Mouse (Mus musculus) midbrain, embryonic 15.5 days (tissue): Measurements from ENCODE around the gene Lrrc4c. TPM values are rescaled to one million over a fixed set of nuclear protein-coding genes. Genes with fewer than 3 reads are reported as not detected.

ENCODE experiments used
- ATAC-seq: fragments of 200-750 bp; cut with Nextera tagmentation; replicated peaks from 2 replicates; pipeline ENCODE4 v1.8.0; 2017; ENCODE audit warnings: moderate TSS enrichment
- H3K27ac ChIP-seq: fragments of 300-500 bp; sonication (generic); 2 replicates; pipeline ENCODE4 v1.5.1; 2015; ENCODE audit warnings: mild to moderate bottlenecking, inconsistent platforms
- H3K27me3 ChIP-seq: fragments of 300-500 bp; sonication (generic); replicated peaks from 2 replicates; pipeline ENCODE4 v1.6.1; 2015; ENCODE audit warnings: inconsistent platforms
- H3K36me3 ChIP-seq: fragments of 300-500 bp; sonication (generic); replicated peaks from 2 replicates; pipeline ENCODE4 v1.6.1; 2015; ENCODE audit warnings: inconsistent platforms
- H3K4me1 ChIP-seq: fragments of 300-500 bp; sonication (generic); 2 replicates; pipeline ENCODE4 v1.6.1; 2015; ENCODE audit warnings: inconsistent platforms
- H3K4me2 ChIP-seq: fragments of 300-500 bp; sonication (generic); 2 replicates; pipeline ENCODE4 v1.6.1; 2015; ENCODE audit warnings: inconsistent platforms, mild to moderate bottlenecking, moderate library complexity
- H3K4me3 ChIP-seq: fragments of 300-500 bp; sonication (generic); 2 replicates; pipeline ENCODE4 v1.5.1; 2015; ENCODE audit warnings: mild to moderate bottlenecking, inconsistent platforms
- H3K9ac ChIP-seq: fragments of 300-500 bp; sonication (generic); 2 replicates; pipeline ENCODE4 v1.6.1; 2015; ENCODE audit warnings: mild to moderate bottlenecking, inconsistent platforms
- H3K9me3 ChIP-seq: fragments of 300-500 bp; sonication (generic); 2 replicates; pipeline ENCODE4 v1.6.1; 2016; ENCODE audit warnings: inconsistent platforms
- WGBS: fragments of 180-500 bp; shearing (Covaris S2); methylation state at CpG from one replicate; pipeline ENCODE4 v1.1.7; 2015; ENCODE audit warnings: mixed read lengths; 5-methylcytosine and 5-hydroxymethylcytosine counted together
- microRNA-seq: library from miRNA; unstranded; fragments of <30 nt; microRNA quantifications from one replicate; pipeline ENCODE4, GENCODE M21; 2016
- polyA plus RNA-seq: library from polyadenylated mRNA; unstranded; fragments of >200 nt; fragmentation: Nextera tagmentation; extraction: Ambion mirVana; gene quantifications from 2 replicates; pipeline ENCODE4 v1.2.1, GENCODE M21; 2015

Lrrc4c gene
- polyA plus RNA-seq, 1 experiment from 2014 or later: 37.7 TPM

DNA sequence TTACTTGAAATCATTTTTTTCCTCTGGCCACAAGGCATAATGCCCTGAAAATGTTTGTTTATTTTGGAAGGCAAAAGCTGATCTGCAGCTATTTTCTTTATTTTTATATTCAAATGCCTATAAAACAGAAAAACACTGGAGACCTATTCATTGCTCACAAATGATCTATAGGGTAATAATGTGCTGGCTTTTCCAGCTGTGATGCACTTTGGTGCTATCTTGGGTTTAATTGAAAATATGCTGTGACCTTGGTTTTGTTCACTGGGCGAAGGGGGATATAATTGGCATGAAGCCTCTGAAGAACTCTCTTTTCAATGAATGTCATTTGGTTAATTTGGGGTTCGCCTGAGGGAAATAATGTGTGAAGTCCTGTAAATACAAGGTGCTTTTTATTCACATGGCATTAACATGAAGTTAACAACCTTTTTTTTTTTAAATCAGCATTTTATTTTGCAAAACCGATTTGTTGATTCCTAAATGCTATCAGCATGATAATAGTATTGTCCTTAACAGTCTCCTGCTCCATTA, 1286.8 kb downstream of the Lrrc4c start:
- 17% methylated on average over 3 of the region's 3 CpGs for WGBS
- ATAC-seq: no peak

DNA sequence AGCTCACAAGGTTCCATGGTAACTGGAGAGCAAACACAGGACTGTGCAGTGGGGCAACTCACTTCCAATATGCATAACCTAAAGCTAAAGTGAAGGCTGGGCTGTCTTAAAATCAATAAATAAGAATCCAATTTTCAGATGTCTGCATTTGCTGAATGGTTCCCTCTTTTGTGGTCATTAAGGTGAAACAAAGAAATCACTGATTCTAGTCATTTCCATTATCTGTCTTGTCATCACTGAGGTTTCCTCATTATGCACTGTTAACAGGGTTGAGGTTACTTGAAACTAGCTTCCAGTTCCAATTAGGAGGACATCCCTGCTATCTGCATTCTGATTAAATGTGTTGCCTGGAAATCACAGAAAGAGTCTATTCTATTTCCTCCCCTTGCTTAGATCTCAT, 1291.5 kb downstream of the Lrrc4c start:
- H3K4me1 ChIP-seq: peaks cover 11% of the 10 kb centered on the region
- H3K9me3 ChIP-seq: no peaks in the 10 kb centered on the region
- H3K27me3 ChIP-seq: no peaks in the 10 kb centered on the region
- no peak overlapping the region for H3K27ac ChIP-seq
- H3K36me3 ChIP-seq: no peaks in the 10 kb centered on the region
- no peak overlapping the region for H3K4me2 ChIP-seq
- no peak for ATAC-seq
- no peak overlapping the region for H3K9ac ChIP-seq
- H3K4me3 ChIP-seq: no peak overlapping the region

More for the DNA sequence above, 1286.8 kb downstream of the Lrrc4c start:
- H3K27me3 ChIP-seq: no peaks in the 10 kb centered on the region
- H3K27ac ChIP-seq: no peak overlapping the region
- H3K9me3 ChIP-seq: no peaks in the 10 kb centered on the region
- H3K4me2 ChIP-seq: no peak overlapping the region
- H3K9ac ChIP-seq: no peak overlapping the region
- H3K4me3 ChIP-seq: no peak overlapping the region
- peaks cover 13% of the 10 kb centered on the region for H3K4me1 ChIP-seq
- H3K36me3 ChIP-seq: no peaks in the 10 kb centered on the region

- Histone ChIP-seq H3K27me3 (no peaks in the 10 kb centered on the region), H3K4me1 (no peaks in the 10 kb centered on the region), H3K4me2 (no peak overlapping the region), H3K4me3 (no peak overlapping the region), H3K27ac (no peak overlapping the region), H3K9me3 (no peaks in the 10 kb centered on the region), H3K9ac (no peak overlapping the region), H3K36me3 (no peaks in the 10 kb centered on the region)
- no peak for ATAC-seq
- 86% methylated on average over 2 of the region's 2 CpGs for WGBS
Observed at GRCm38 (mm10) chr2:97610566-97610965, 1292.6 kb downstream of the Lrrc4c start.

DNA sequence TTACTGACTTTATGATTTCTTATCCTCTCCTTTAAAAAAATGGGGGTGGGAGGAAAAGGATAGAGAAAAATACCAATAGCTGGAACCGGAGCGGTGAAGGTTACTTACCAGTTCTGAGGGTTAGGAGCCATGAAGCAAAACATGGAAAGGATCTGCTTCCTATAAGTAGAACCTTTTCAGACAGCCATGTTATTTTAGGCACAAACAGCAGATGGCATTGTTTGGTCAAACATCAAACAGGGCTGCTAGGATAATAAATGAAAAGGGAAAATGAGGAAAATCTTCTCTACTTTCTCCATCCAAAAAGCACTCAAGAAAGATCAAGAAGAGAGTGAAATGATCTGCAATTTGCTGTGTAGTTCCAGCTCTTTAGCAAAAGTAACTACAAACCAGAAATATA, 1296.8 kb downstream of the Lrrc4c start:
- Histone ChIP-seq H3K4me1 (no peaks in the 10 kb centered on the region), H3K27ac (no peak overlapping the region), H3K27me3 (no peaks in the 10 kb centered on the region), H3K9me3 (no peaks in the 10 kb centered on the region), H3K9ac (no peak overlapping the region), H3K4me2 (no peak overlapping the region), H3K36me3 (0 out of 2 replicates have a peak, but pooled peaks cover 1% of the 10 kb centered on the region), H3K4me3 (no peak overlapping the region)
- 81% methylated on average over 2 of the region's 2 CpGs for WGBS
- no peak for ATAC-seq

DNA sequence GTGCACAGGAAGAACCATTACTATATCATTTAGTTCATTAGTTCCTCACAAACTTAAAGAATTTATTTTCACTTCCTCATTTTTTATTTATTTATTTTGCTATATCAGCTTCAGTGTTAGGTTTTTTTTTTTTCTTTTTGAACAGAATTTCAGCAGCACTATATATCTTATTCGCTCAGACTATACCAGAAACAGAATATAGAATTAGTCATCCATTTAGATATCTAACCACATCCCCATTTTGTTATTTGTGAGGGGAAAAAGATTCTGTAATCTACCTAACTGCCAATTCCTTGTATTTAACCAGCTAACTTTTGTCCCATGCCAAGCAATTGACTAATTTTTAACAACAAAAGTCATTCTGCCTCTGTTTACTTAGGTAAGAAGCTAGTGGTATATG, 1300.6 kb downstream of the Lrrc4c start:
- WGBS: 93% methylated on average over 1 of the region's 1 CpGs
- H3K9ac ChIP-seq: no peak overlapping the region
- H3K9me3 ChIP-seq: no peaks in the 10 kb centered on the region
- H3K36me3 ChIP-seq: 0 out of 2 replicates have a peak, but pooled peaks cover 4% of the 10 kb centered on the region
- no peak for ATAC-seq
- no peak overlapping the region for H3K4me3 ChIP-seq
- H3K27me3 ChIP-seq: no peaks in the 10 kb centered on the region
- H3K27ac ChIP-seq: no peak overlapping the region
- H3K4me1 ChIP-seq: no peaks in the 10 kb centered on the region
- H3K4me2 ChIP-seq: no peak overlapping the region

DNA sequence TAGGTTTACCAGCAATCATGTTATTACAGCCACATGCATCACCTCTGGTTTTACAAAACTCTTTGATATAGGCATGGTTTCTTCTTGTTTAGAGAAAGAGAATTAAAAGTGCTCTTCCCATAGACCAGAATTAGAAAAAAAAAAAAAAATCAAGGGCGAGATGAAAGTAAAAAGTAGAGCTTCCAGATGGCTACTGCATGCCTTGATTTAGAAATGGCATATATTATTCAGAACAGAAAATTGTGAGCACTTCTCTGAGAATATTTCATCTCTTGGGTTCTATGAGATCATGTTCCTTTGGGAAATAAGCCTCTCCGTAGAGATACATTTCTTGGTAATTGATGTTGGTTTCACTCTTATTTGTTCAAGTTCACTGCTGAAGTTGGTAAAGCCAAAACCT, 1322.0 kb downstream of the Lrrc4c start:
- Histone ChIP-seq H3K4me1 (no peaks in the 10 kb centered on the region), H3K9me3 (no peaks in the 10 kb centered on the region), H3K36me3 (no peaks in the 10 kb centered on the region), H3K27ac (no peak overlapping the region), H3K9ac (no peak overlapping the region), H3K4me3 (no peak overlapping the region), H3K4me2 (no peak overlapping the region), H3K27me3 (no peaks in the 10 kb centered on the region)
- 87% methylated on average over 2 of the region's 2 CpGs for WGBS
- ATAC-seq: no peak

- no peaks in the 10 kb centered on the region; the same call in 1 of the 2 replicates for H3K9me3 ChIP-seq
- no peak overlapping the region for H3K27ac ChIP-seq
- H3K36me3 ChIP-seq: no peaks in the 10 kb centered on the region
- H3K27me3 ChIP-seq: no peaks in the 10 kb centered on the region
- H3K4me1 ChIP-seq: no peaks in the 10 kb centered on the region
- H3K4me2 ChIP-seq: no peak overlapping the region
- H3K4me3 ChIP-seq: no peak overlapping the region
- H3K9ac ChIP-seq: no peak overlapping the region
- no peak for ATAC-seq
Observed at GRCm38 (mm10) chr2:97641661-97642060, 1323.7 kb downstream of the Lrrc4c start.

DNA sequence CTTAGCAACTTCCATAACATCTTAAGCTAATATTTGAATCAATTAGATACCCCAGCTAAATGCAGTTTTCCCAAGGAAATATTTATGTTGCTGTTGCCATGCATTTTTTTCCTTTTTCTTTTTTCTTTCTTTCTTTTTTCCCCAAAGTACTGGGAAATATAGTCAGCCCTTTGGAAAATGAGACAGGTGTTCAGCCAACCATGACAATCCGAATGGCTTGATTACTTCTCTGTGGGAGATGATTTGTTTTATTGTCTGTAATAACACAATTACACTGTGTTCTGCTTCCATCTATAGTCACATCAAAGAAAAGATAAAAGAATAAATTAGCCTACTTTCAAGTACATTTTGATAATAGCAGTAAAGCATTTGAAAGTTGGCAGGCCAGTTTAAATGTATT, 1334.7 kb downstream of the Lrrc4c start:
- no peak overlapping the region for H3K4me2 ChIP-seq
- ATAC-seq: no peak
- 11% methylated on average over 1 of the region's 1 CpGs for WGBS
- no peaks in the 10 kb centered on the region for H3K4me1 ChIP-seq
- H3K9ac ChIP-seq: no peak overlapping the region
- H3K27me3 ChIP-seq: no peaks in the 10 kb centered on the region
- no peak overlapping the region for H3K27ac ChIP-seq
- no peak overlapping the region for H3K4me3 ChIP-seq
- no peaks in the 10 kb centered on the region for H3K36me3 ChIP-seq
- H3K9me3 ChIP-seq: peaks cover 3% of the 10 kb centered on the region; the same call in 1 of the 2 replicates

Small RNA genes within 50 kb of the gene (microRNA-seq; reads per million reads assigned to microRNA genes)
- not detected for gene Gm44320
